Mouse (Mus musculus): ENCODE results near the gene Cebpe. TPM values are rescaled to one million over a fixed set of nuclear protein-coding genes. Genes with fewer than 3 reads are reported as not detected.

The Cebpe gene
- polyA plus RNA-seq, 1 experiment = not detected

GRCm38 (mm10) chr14:54737634-54738033, 25.7 kb upstream of the Cebpe start:
- Histone ChIP-seq H3K36me3 (ENCODE audit: control insufficient read depth, insufficient read depth, low read length, poor library complexity, severe bottlenecking) (no peaks in the 10 kb centered on the region), H3K4me3 (ENCODE audit: low read depth, low read length) (no peak overlapping the region), H3K27me3 (ENCODE audit: control insufficient read depth, insufficient read depth, low read length, poor library complexity, severe bottlenecking) (no peaks in the 10 kb centered on the region), H3K9ac (ENCODE audit: low read depth, poor library complexity, severe bottlenecking) (no peak overlapping the region), H3K27ac (ENCODE audit: insufficient read depth, low read length) (no peak overlapping the region), H3K4me1 (ENCODE audit: control insufficient read depth, insufficient read depth, low read length) (no peaks in the 10 kb centered on the region), H3K9me3 (replicated peaks; ENCODE audit: control insufficient read depth, insufficient read depth, low read length, poor library complexity, severe bottlenecking) (no peaks in the 10 kb centered on the region; the same call in 1 of the 2 replicates)
- TF ChIP-seq CTCF (IDR thresholded peaks at IDR 0.05; ENCODE audit: low read depth, low read length) (no peak), POLR2A (IDR thresholded peaks at IDR 0.05; ENCODE audit: insufficient read depth, low read length) (no peak), EP300 (IDR thresholded peaks at IDR 0.05; ENCODE audit: insufficient read depth, low read depth, low read length) (no peak)

GRCm38 (mm10) chr14:54736555-54737552, 24.9 kb upstream of the Cebpe start:
- H3K9me3 ChIP-seq (replicated peaks; ENCODE audit: control insufficient read depth, insufficient read depth, low read length, poor library complexity, severe bottlenecking) = no peaks in the 10 kb centered on the region; the same call in 1 of the 2 replicates
- no peaks in the 10 kb centered on the region for H3K4me1 ChIP-seq (ENCODE audit: control insufficient read depth, insufficient read depth, low read length)
- no peaks in the 10 kb centered on the region for H3K36me3 ChIP-seq (ENCODE audit: control insufficient read depth, insufficient read depth, low read length, poor library complexity, severe bottlenecking)
- no peak overlapping the region for H3K9ac ChIP-seq (ENCODE audit: low read depth, poor library complexity, severe bottlenecking)
- H3K27ac ChIP-seq (ENCODE audit: insufficient read depth, low read length) = no peak overlapping the region
- TF ChIP-seq CTCF (IDR thresholded peaks at IDR 0.05; ENCODE audit: low read depth, low read length) (no peak), EP300 (IDR thresholded peaks at IDR 0.05; ENCODE audit: insufficient read depth, low read depth, low read length) (no peak), POLR2A (IDR thresholded peaks at IDR 0.05; ENCODE audit: insufficient read depth, low read length) (no peak)
- no peaks in the 10 kb centered on the region for H3K27me3 ChIP-seq (ENCODE audit: control insufficient read depth, insufficient read depth, low read length, poor library complexity, severe bottlenecking)
- no peak overlapping the region for H3K4me3 ChIP-seq (ENCODE audit: low read depth, low read length)

GRCm38 (mm10) chr14:54735221-54735620, 23.2 kb upstream of the Cebpe start:
- no peak overlapping the region for H3K9ac ChIP-seq (ENCODE audit: low read depth, poor library complexity, severe bottlenecking)
- no peak overlapping the region for H3K4me3 ChIP-seq (ENCODE audit: low read depth, low read length)
- no peaks in the 10 kb centered on the region for H3K4me1 ChIP-seq (ENCODE audit: control insufficient read depth, insufficient read depth, low read length)
- TF ChIP-seq CTCF (IDR thresholded peaks at IDR 0.05; ENCODE audit: low read depth, low read length) (no peak), EP300 (IDR thresholded peaks at IDR 0.05; ENCODE audit: insufficient read depth, low read depth, low read length) (no peak), POLR2A (IDR thresholded peaks at IDR 0.05; ENCODE audit: insufficient read depth, low read length) (no peak)
- no peak overlapping the region for H3K27ac ChIP-seq (ENCODE audit: insufficient read depth, low read length)
- no peaks in the 10 kb centered on the region for H3K36me3 ChIP-seq (ENCODE audit: control insufficient read depth, insufficient read depth, low read length, poor library complexity, severe bottlenecking)
- no peaks in the 10 kb centered on the region for H3K27me3 ChIP-seq (ENCODE audit: control insufficient read depth, insufficient read depth, low read length, poor library complexity, severe bottlenecking)
- H3K9me3 ChIP-seq (replicated peaks; ENCODE audit: control insufficient read depth, insufficient read depth, low read length, poor library complexity, severe bottlenecking) = no peaks in the 10 kb centered on the region; the same call in 1 of the 2 replicates

GRCm38 (mm10) chr14:54734004-54734403, 22.0 kb upstream of the Cebpe start:
- H3K9ac ChIP-seq (ENCODE audit: low read depth, poor library complexity, severe bottlenecking) = no peak overlapping the region
- H3K9me3 ChIP-seq (replicated peaks; ENCODE audit: control insufficient read depth, insufficient read depth, low read length, poor library complexity, severe bottlenecking) = no peaks in the 10 kb centered on the region; the same call in 1 of the 2 replicates
- H3K27ac ChIP-seq (ENCODE audit: insufficient read depth, low read length) = no peak overlapping the region
- H3K4me3 ChIP-seq (ENCODE audit: low read depth, low read length) = no peak overlapping the region
- no peaks in the 10 kb centered on the region for H3K27me3 ChIP-seq (ENCODE audit: control insufficient read depth, insufficient read depth, low read length, poor library complexity, severe bottlenecking)
- H3K4me1 ChIP-seq (ENCODE audit: control insufficient read depth, insufficient read depth, low read length) = no peaks in the 10 kb centered on the region
- H3K36me3 ChIP-seq (ENCODE audit: control insufficient read depth, insufficient read depth, low read length, poor library complexity, severe bottlenecking) = no peaks in the 10 kb centered on the region
- no peak for TF ChIP-seq POLR2A (IDR thresholded peaks at IDR 0.05; ENCODE audit: insufficient read depth, low read length)
- TF ChIP-seq CTCF (IDR thresholded peaks at IDR 0.05; ENCODE audit: low read depth, low read length) = no peak

- H3K4me3 ChIP-seq (ENCODE audit: low read depth, low read length) = no peak overlapping the region
- no peak for TF ChIP-seq POLR2A (IDR thresholded peaks at IDR 0.05; ENCODE audit: insufficient read depth, low read length)
- TF ChIP-seq CTCF (IDR thresholded peaks at IDR 0.05; ENCODE audit: low read depth, low read length) = no peak
- TF ChIP-seq EP300 (IDR thresholded peaks at IDR 0.05; ENCODE audit: insufficient read depth, low read depth, low read length) = no peak
- H3K27ac ChIP-seq (ENCODE audit: insufficient read depth, low read length) = no peak overlapping the region
- H3K27me3 ChIP-seq (ENCODE audit: control insufficient read depth, insufficient read depth, low read length, poor library complexity, severe bottlenecking) = no peaks in the 10 kb centered on the region
- H3K4me1 ChIP-seq (ENCODE audit: control insufficient read depth, insufficient read depth, low read length) = no peaks in the 10 kb centered on the region
- no peaks in the 10 kb centered on the region for H3K36me3 ChIP-seq (ENCODE audit: control insufficient read depth, insufficient read depth, low read length, poor library complexity, severe bottlenecking)
- H3K9me3 ChIP-seq (replicated peaks; ENCODE audit: control insufficient read depth, insufficient read depth, low read length, poor library complexity, severe bottlenecking) = no peaks in the 10 kb centered on the region; the same call in 1 of the 2 replicates
- H3K9ac ChIP-seq (ENCODE audit: low read depth, poor library complexity, severe bottlenecking) = no peak overlapping the region
These were observed 20.2 kb upstream of the Cebpe start for GRCm38 (mm10) chr14:54732206-54732605.

GRCm38 (mm10) chr14:54730305-54730704, 18.3 kb upstream of the Cebpe start:
- Histone ChIP-seq H3K4me3 (ENCODE audit: low read depth, low read length) (no peak overlapping the region), H3K9me3 (replicated peaks; ENCODE audit: control insufficient read depth, insufficient read depth, low read length, poor library complexity, severe bottlenecking) (no peaks in the 10 kb centered on the region; the same call in 1 of the 2 replicates), H3K36me3 (ENCODE audit: control insufficient read depth, insufficient read depth, low read length, poor library complexity, severe bottlenecking) (no peaks in the 10 kb centered on the region), H3K27ac (ENCODE audit: insufficient read depth, low read length) (no peak overlapping the region), H3K27me3 (ENCODE audit: control insufficient read depth, insufficient read depth, low read length, poor library complexity, severe bottlenecking) (no peaks in the 10 kb centered on the region), H3K4me1 (ENCODE audit: control insufficient read depth, insufficient read depth, low read length) (no peaks in the 10 kb centered on the region), H3K9ac (ENCODE audit: low read depth, poor library complexity, severe bottlenecking) (no peak overlapping the region)
- TF ChIP-seq EP300 (IDR thresholded peaks at IDR 0.05; ENCODE audit: insufficient read depth, low read depth, low read length) = no peak
- no peak for TF ChIP-seq POLR2A (IDR thresholded peaks at IDR 0.05; ENCODE audit: insufficient read depth, low read length)
- no peak for TF ChIP-seq CTCF (IDR thresholded peaks at IDR 0.05; ENCODE audit: low read depth, low read length)
